ENCODE assay signal across 8 mouse cellular contexts in the genomic region with DNA sequence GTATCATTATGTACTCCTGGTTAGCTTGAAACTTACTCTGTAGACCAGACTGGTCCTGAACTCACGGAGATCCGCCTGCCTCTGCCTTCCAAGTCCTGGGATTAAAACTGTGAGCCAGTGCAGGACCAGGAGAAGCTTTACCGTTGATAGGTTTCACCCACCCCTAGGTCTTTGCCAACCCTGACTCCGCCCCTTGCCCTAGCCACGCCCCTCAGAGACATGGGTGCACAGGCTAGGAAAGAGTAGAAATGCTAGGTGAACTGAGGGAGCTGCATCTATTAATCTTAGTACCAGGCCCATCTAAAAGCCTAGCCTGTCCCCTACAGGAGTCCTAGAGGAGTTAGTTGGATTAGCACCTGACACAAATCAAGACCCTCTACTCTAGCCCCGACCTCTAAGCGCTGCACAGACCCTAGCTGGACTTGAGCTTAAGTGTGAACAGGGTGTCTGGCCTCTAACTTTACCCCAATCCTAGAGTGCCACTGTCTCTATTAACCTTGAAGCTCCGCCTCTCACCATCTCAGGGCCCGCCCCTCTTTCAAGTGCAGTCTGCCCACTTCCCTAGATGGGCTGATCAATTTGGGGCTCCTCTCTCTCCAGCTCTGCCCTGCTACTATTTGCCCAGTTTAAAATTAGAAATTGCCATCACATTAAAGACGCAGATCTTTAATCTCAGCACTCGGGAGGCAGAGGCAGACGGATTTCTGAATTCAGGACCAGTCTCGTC. TPM values are rescaled to one million over a fixed set of nuclear protein-coding genes. Genes with fewer than 3 reads are reported as not detected.
A peak's percentile ranks its signal among the peaks of the same experiment; 100 is the strongest.
DNase-seq lines count a peak whose midpoint lies in the region; ATAC-seq and TF ChIP-seq lines count a peak whose summit lies in the region.
"Had no signal": no experiment of that assay in that cellular context is flagged by ENCODE, and none has a peak within 500 bp of the region (broad histone marks: within the 10 kb centered on the region; RNA-seq: fewer than 3 reads in every experiment).

No protein-coding gene starts in this region.

- H3K4me1 ChIP-seq in kidney, embryonic 16.5 days (ENCODE audit: insufficient read depth, low read length): peaks cover 31% of the 10 kb centered on the region
- peaks cover 2 to 16% of the 10 kb centered on the region in 2 experiments for H3K4me1 ChIP-seq in MEL (ENCODE audit: control insufficient read depth in 1 of 2, insufficient read depth in 2 of 2, low read length in 2 of 2)
- H3K4me1 ChIP-seq in embryonic facial prominence, embryonic 14.5 days (ENCODE audit: control insufficient read depth, insufficient read depth, low read length): peaks cover 12% of the 10 kb centered on the region
- peaks cover 12% of the 10 kb centered on the region; the same call in 1 of the 2 replicates for H3K4me1 ChIP-seq in liver, postnatal 0 days (ENCODE audit: insufficient read depth)

- peak overlapping the region; percentile 67 for H3K4me3 ChIP-seq in kidney, embryonic 16.5 days (ENCODE audit: low read length)
- H3K4me3 ChIP-seq in MEL (ENCODE audit: control insufficient read depth in 1 of 2, insufficient read depth in 1 of 2, low read depth in 2 of 2, low read length in 2 of 2): peak overlapping the region; percentile 50 to 72
- peak overlapping the region; percentile 67 for H3K4me3 ChIP-seq in embryonic facial prominence, embryonic 14.5 days (ENCODE audit: low read depth, low read length)
- no peak overlapping the region for H3K4me3 ChIP-seq in liver, postnatal 0 days (ENCODE audit: low read depth, low read length)

- H3K27ac ChIP-seq in kidney, embryonic 16.5 days (ENCODE audit: low read length): peak overlapping the region; percentile 90; the same call in 1 of the 2 replicates
- H3K27ac ChIP-seq in MEL (ENCODE audit: control insufficient read depth, low read depth, low read length): peak overlapping the region; percentile 47
- peak overlapping the region; percentile 97 for H3K27ac ChIP-seq in embryonic facial prominence, embryonic 14.5 days (replicated peaks; ENCODE audit: low read depth, low read length)
- no peak overlapping the region for H3K27ac ChIP-seq in liver, postnatal 0 days (ENCODE audit: low read depth)
- H3K27ac ChIP-seq: midbrain, embryonic 15.5 days had no signal

- H3K27me3 ChIP-seq in kidney, embryonic 16.5 days (ENCODE audit: insufficient read depth, low read length): no peaks in the 10 kb centered on the region
- no peaks in the 10 kb centered on the region for H3K27me3 ChIP-seq in MEL (ENCODE audit: control insufficient read depth in 1 of 2, insufficient read depth in 2 of 2, low read length in 2 of 2)
- no peaks in the 10 kb centered on the region for H3K27me3 ChIP-seq in embryonic facial prominence, embryonic 14.5 days (replicated peaks; ENCODE audit: control insufficient read depth, insufficient read depth, low read length)
- no peaks in the 10 kb centered on the region for H3K27me3 ChIP-seq in liver, postnatal 0 days (ENCODE audit: insufficient read depth, low read length)
- H3K27me3 ChIP-seq: midbrain, embryonic 15.5 days had no signal

- peaks cover 39% of the 10 kb centered on the region for H3K36me3 ChIP-seq in kidney, embryonic 16.5 days (ENCODE audit: insufficient read depth, low read length)
- H3K36me3 ChIP-seq in MEL (ENCODE audit: control insufficient read depth in 1 of 2, insufficient read depth in 2 of 2, low read length in 2 of 2): peaks cover 0 to 12% of the 10 kb centered on the region in 2 experiments; a peak in 2 of 4 replicates
- peaks cover 36% of the 10 kb centered on the region for H3K36me3 ChIP-seq in embryonic facial prominence, embryonic 14.5 days (ENCODE audit: control insufficient read depth, insufficient read depth, low read length)
- no peaks in the 10 kb centered on the region; the same call in 1 of the 2 replicates for H3K36me3 ChIP-seq in liver, postnatal 0 days (replicated peaks; ENCODE audit: insufficient read depth, low read length)
- H3K36me3 ChIP-seq: midbrain, embryonic 15.5 days had no signal

- no peaks in the 10 kb centered on the region for H3K9me3 ChIP-seq in kidney, embryonic 16.5 days (ENCODE audit: low read length)
- H3K9me3 ChIP-seq in MEL (replicated peaks; ENCODE audit: insufficient read depth, low read length): no peaks in the 10 kb centered on the region
- no peaks in the 10 kb centered on the region for H3K9me3 ChIP-seq in embryonic facial prominence, embryonic 14.5 days (ENCODE audit: control insufficient read depth, low read length)
- H3K9me3 ChIP-seq in liver, postnatal 0 days (ENCODE audit: low read length): no peaks in the 10 kb centered on the region
- H3K9me3 ChIP-seq: midbrain, embryonic 15.5 days had no signal

- no peaks in the 10 kb centered on the region; the same call in 1 of the 2 replicates for H3K79me2 ChIP-seq in MEL (ENCODE audit: control insufficient read depth, insufficient read depth, low read length, poor library complexity)

- no peak for DNase-seq in kidney, adult 9 months
- DNase-seq in MEL (ENCODE audit: low read depth, low spot score): peak; percentile 76
- DNase-seq in embryonic facial prominence, embryonic 14.5 days (ENCODE audit: low spot score): no peak
- DNase-seq in liver, postnatal 0 days: peak; percentile 56
- no peak for DNase-seq in right cerebral cortex, postnatal 4 days
- no peak for DNase-seq in cerebellum, adult 9-10 months

- TF ChIP-seq CTCF in MEL (IDR thresholded peaks at IDR 0.05 in 2 of 3, conservative IDR thresholded peaks at IDR 0.05 in 1 of 3; ENCODE audit: control insufficient read depth in 1 of 3, insufficient read depth in 1 of 3, low read depth in 2 of 3, low read length in 3 of 3, poor library complexity in 1 of 3, severe bottlenecking in 1 of 3): no peak
- TF ChIP-seq CTCF in liver, postnatal 0 days (IDR thresholded peaks at IDR 0.05; ENCODE audit: low read depth): no peak

- TF ChIP-seq EP300 in MEL (IDR thresholded peaks at IDR 0.05; ENCODE audit: low read depth in 1 of 2, low read length in 2 of 2): no peak
- TF ChIP-seq EP300 in liver, postnatal 0 days (IDR thresholded peaks at IDR 0.05; ENCODE audit: low read depth): no peak

- H3K9ac ChIP-seq in kidney, embryonic 16.5 days (replicated peaks; ENCODE audit: low read length): peak overlapping the region; percentile 85
- peak overlapping the region; percentile 60 for H3K9ac ChIP-seq in MEL (ENCODE audit: control insufficient read depth, low read depth, low read length, poor library complexity, severe bottlenecking)
- peak overlapping the region; percentile 87 for H3K9ac ChIP-seq in embryonic facial prominence, embryonic 14.5 days (ENCODE audit: low read depth, low read length)
- H3K9ac ChIP-seq in liver, postnatal 0 days (replicated peaks): 0 out of 2 replicates have a peak overlapping the region, but pooled peaks have one; percentile 43

- 76% methylated on average over 13 of the region's 13 CpGs for WGBS in kidney, embryonic 16.5 days
- 80% methylated on average over 13 of the region's 13 CpGs for WGBS in embryonic facial prominence, embryonic 14.5 days
- 63% methylated on average over 13 of the region's 13 CpGs for WGBS in liver, postnatal 0 days (ENCODE audit: insufficient replicate concordance)

- no peak for TF ChIP-seq POLR2A in MEL (IDR thresholded peaks at IDR 0.05; ENCODE audit: control insufficient read depth in 1 of 2, insufficient read depth in 1 of 2, low read depth in 1 of 2, low read length in 2 of 2, poor library complexity in 1 of 2)

- ATAC-seq in kidney, embryonic 16.5 days (ENCODE audit: low FRiP score, low TSS enrichment): no peak
- ATAC-seq in embryonic facial prominence, embryonic 14.5 days (ENCODE audit: low read depth): no peak
- ATAC-seq in liver, postnatal 0 days: no peak

- no peak for TF ChIP-seq RAD21 in MEL (IDR thresholded peaks at IDR 0.05; ENCODE audit: low read depth, low read length)

- H3K4me2 ChIP-seq in kidney, embryonic 16.5 days (replicated peaks; ENCODE audit: low read depth, low read length): peak overlapping the region; percentile 81
- peak overlapping the region; percentile 70 for H3K4me2 ChIP-seq in embryonic facial prominence, embryonic 14.5 days (ENCODE audit: low read depth, low read length)
- H3K4me2 ChIP-seq in liver, postnatal 0 days (ENCODE audit: low read depth, low read length): no peak overlapping the region

RNA-seq across cellular contexts. Expression of a gene that starts 1.6 kb away (rescaled TPM):
- polyA plus RNA-seq in kidney, embryonic 16.5 days (2015; fragmentation: Nextera tagmentation; extraction: Ambion mirVana): 352 and 369 TPM in 2 replicates
- 16.0 and 29.3 TPM in 2 replicates for total RNA-seq in MEL (2012; rRNA removed)
- polyA plus RNA-seq in MEL (2012; ENCODE audit: insufficient read depth in 1 of 2, insufficient read length in 2 of 2, low read depth in 1 of 2, low replicate concordance in 2 of 2, missing spikeins in 1 of 2): 10 to 100 TPM in 1 of 2 experiments, not detected in 1; 43.0 TPM
- polyA plus RNA-seq in embryonic facial prominence, embryonic 14.5 days (2014; fragmentation: Nextera tagmentation; extraction: Ambion mirVana): 587 and 592 TPM in 2 replicates
- polyA plus RNA-seq in liver, postnatal 0 days (2015; fragmentation: Nextera tagmentation; extraction: Ambion mirVana): 17.1 and 17.9 TPM in 2 replicates

RNA-seq across cellular contexts. Expression of a gene that starts 13.2 kb away (rescaled TPM):
- 93.7 and 114 TPM in 2 replicates for polyA plus RNA-seq in kidney, embryonic 16.5 days (2015; fragmentation: Nextera tagmentation; extraction: Ambion mirVana)
- total RNA-seq in MEL (2012; rRNA removed): 0.26 and 0.27 TPM in 2 replicates
- 1 to 10 TPM in 1 of 2 experiments, not detected in 1; 1.7 TPM for polyA plus RNA-seq in MEL (2012; ENCODE audit: insufficient read depth in 1 of 2, insufficient read length in 2 of 2, low read depth in 1 of 2, low replicate concordance in 2 of 2, missing spikeins in 1 of 2)
- polyA plus RNA-seq in embryonic facial prominence, embryonic 14.5 days (2014; fragmentation: Nextera tagmentation; extraction: Ambion mirVana): 120 and 129 TPM in 2 replicates
- polyA plus RNA-seq in liver, postnatal 0 days (2015; fragmentation: Nextera tagmentation; extraction: Ambion mirVana): 150 and 154 TPM in 2 replicates

RNA-seq across cellular contexts. Expression of a gene that starts 27.9 kb away (rescaled TPM):
- polyA plus RNA-seq in kidney, embryonic 16.5 days (2015; fragmentation: Nextera tagmentation; extraction: Ambion mirVana): 42.4 and 44.9 TPM in 2 replicates
- total RNA-seq in MEL (2012; rRNA removed): 7.5 and 7.7 TPM in 2 replicates
- polyA plus RNA-seq in MEL (2012; ENCODE audit: insufficient read depth in 1 of 2, insufficient read length in 2 of 2, low read depth in 1 of 2, low replicate concordance in 2 of 2, missing spikeins in 1 of 2): 10 to 100 TPM in 1 of 2 experiments, not detected in 1; 16.9 TPM
- polyA plus RNA-seq in embryonic facial prominence, embryonic 14.5 days (2014; fragmentation: Nextera tagmentation; extraction: Ambion mirVana): 20.9 and 22.2 TPM in 2 replicates
- 19.7 and 20.4 TPM in 2 replicates for polyA plus RNA-seq in liver, postnatal 0 days (2015; fragmentation: Nextera tagmentation; extraction: Ambion mirVana)

RNA-seq across cellular contexts. Expression of a gene that starts 28.2 kb away (rescaled TPM):
- polyA plus RNA-seq in kidney, embryonic 16.5 days (2015; fragmentation: Nextera tagmentation; extraction: Ambion mirVana): 85.2 and 86.3 TPM in 2 replicates
- 49.9 and 50.7 TPM in 2 replicates for total RNA-seq in MEL (2012; rRNA removed)
- 10 to 100 TPM in 1 of 2 experiments, not detected in 1; 78.9 TPM for polyA plus RNA-seq in MEL (2012; ENCODE audit: insufficient read depth in 1 of 2, insufficient read length in 2 of 2, low read depth in 1 of 2, low replicate concordance in 2 of 2, missing spikeins in 1 of 2)
- 59.1 and 63.3 TPM in 2 replicates for polyA plus RNA-seq in embryonic facial prominence, embryonic 14.5 days (2014; fragmentation: Nextera tagmentation; extraction: Ambion mirVana)
- 22.2 and 22.6 TPM in 2 replicates for polyA plus RNA-seq in liver, postnatal 0 days (2015; fragmentation: Nextera tagmentation; extraction: Ambion mirVana)

RNA-seq across cellular contexts. Expression of a gene that starts 33.8 kb away (rescaled TPM):
- 1,363 and 1,408 TPM in 2 replicates for polyA plus RNA-seq in kidney, embryonic 16.5 days (2015; fragmentation: Nextera tagmentation; extraction: Ambion mirVana)
- 2,482 and 2,708 TPM in 2 replicates for total RNA-seq in MEL (2012; rRNA removed)
- polyA plus RNA-seq in MEL (2012; ENCODE audit: insufficient read depth in 1 of 2, insufficient read length in 2 of 2, low read depth in 1 of 2, low replicate concordance in 2 of 2, missing spikeins in 1 of 2): 1,000 to 10,000 TPM; 3,189 to 5,434 TPM
- 1,575 and 1,608 TPM in 2 replicates for polyA plus RNA-seq in embryonic facial prominence, embryonic 14.5 days (2014; fragmentation: Nextera tagmentation; extraction: Ambion mirVana)
- polyA plus RNA-seq in liver, postnatal 0 days (2015; fragmentation: Nextera tagmentation; extraction: Ambion mirVana): 681 and 696 TPM in 2 replicates

Comparison
In these comparisons a context has a peak if more than half of its experiments do, and no peak if none do; other contexts are left out.
1. DNase-seq: peak in MEL (single experiment) and liver, postnatal 0 days (single experiment); none in kidney, adult 9 months (single experiment), embryonic facial prominence, embryonic 14.5 days (single experiment), right cerebral cortex, postnatal 4 days (single experiment) and cerebellum, adult 9-10 months (single experiment).
2. RNA of a gene that starts 13.2 kb away (polyA plus RNA-seq): 150 to 154 TPM in liver, postnatal 0 days, 120 to 129 TPM in embryonic facial prominence, embryonic 14.5 days and 93.7 to 114 TPM in kidney, embryonic 16.5 days; 1.7 TPM in MEL; every median in the first group is over 10 times any median in the second.
3. Peak in every context shown above with its lines, with median percentiles within 50 percentile points of each other: H3K9ac ChIP-seq.